Mouse (Mus musculus) hindbrain, embryonic 14.5 days (tissue): ENCODE results near the gene Nt5c. TPM values are rescaled to one million over a fixed set of nuclear protein-coding genes. Genes with fewer than 3 reads are reported as not detected.
A peak's percentile ranks its signal among the peaks of the same experiment; 100 is the strongest.

Experiments used
- ATAC-seq: fragments of 200-750 bp; cut with Nextera tagmentation; 2 replicates; pipeline ENCODE4 v1.8.0; 2017; ENCODE audit warnings: moderate number of reproducible peaks, mild to moderate bottlenecking, moderate TSS enrichment, moderate library complexity; ENCODE audit not compliant: low FRiP score
- DNase-seq: peaks from one replicate; pipeline ENCODE4 v3.0.0-alpha.2; 2015; ENCODE audit warnings: low spot score
- H3K27ac ChIP-seq: fragments of 300-500 bp; sonication (generic); 2 replicates; pipeline ENCODE4 v1.5.1; 2014; ENCODE audit warnings: mild to moderate bottlenecking, moderate library complexity
- H3K27me3 ChIP-seq: fragments of 300-500 bp; sonication (generic); 2 replicates; pipeline ENCODE4 v1.6.1; 2014; ENCODE audit warnings: mild to moderate bottlenecking, low read length, mixed read lengths; ENCODE audit not compliant: control insufficient read depth, insufficient read depth
- H3K36me3 ChIP-seq: fragments of 300-500 bp; sonication (generic); replicated peaks from 2 replicates; pipeline ENCODE4 v1.6.1; 2014; ENCODE audit not compliant: control insufficient read depth, insufficient read depth
- H3K4me1 ChIP-seq: fragments of 300-500 bp; sonication (generic); replicated peaks from 2 replicates; pipeline ENCODE4 v1.6.1; 2014; ENCODE audit warnings: antibody characterized with exemption, low read length, mixed read lengths; ENCODE audit not compliant: control insufficient read depth, insufficient read depth
- H3K4me2 ChIP-seq: fragments of 300-500 bp; sonication (generic); replicated peaks from 2 replicates; pipeline ENCODE4 v1.6.1; 2014; ENCODE audit warnings: mild to moderate bottlenecking, moderate library complexity
- H3K4me3 ChIP-seq: fragments of 300-500 bp; sonication (generic); replicated peaks from 2 replicates; pipeline ENCODE4 v1.5.1; 2014; ENCODE audit warnings: mild to moderate bottlenecking, low read length
- H3K9ac ChIP-seq: fragments of 300-500 bp; sonication (generic); 2 replicates; pipeline ENCODE4 v1.6.1; 2014
- H3K9me3 ChIP-seq: fragments of 300-500 bp; sonication (generic); 2 replicates; pipeline ENCODE4 v1.6.1; 2016; ENCODE audit warnings: low read length; ENCODE audit not compliant: control insufficient read depth
- WGBS: fragments of 180-500 bp; shearing (Covaris S2); extraction: QIAGEN DNeasy Blood & Tissue Kit; methylation state at CpG from one replicate; pipeline ENCODE4 v1.1.7; 2014; 5-methylcytosine and 5-hydroxymethylcytosine counted together
- polyA plus RNA-seq: library from polyadenylated mRNA; unstranded; fragments of >200 nt; fragmentation: Nextera tagmentation; extraction: Ambion mirVana; gene quantifications from 2 replicates; pipeline ENCODE4 v1.2.1, GENCODE M21; 2014

Gene Nt5c
- polyA plus RNA-seq, 1 experiment from 2014 or later = 98.0 TPM

- Histone ChIP-seq H3K9ac (peak overlapping the region; percentile 70), H3K36me3 (peaks cover 33% of the 10 kb centered on the region), H3K27me3 (no peaks in the 10 kb centered on the region), H3K4me2 (peak overlapping the region; percentile 58), H3K9me3 (no peaks in the 10 kb centered on the region), H3K27ac (peak overlapping the region; percentile 20; the same call in 1 of the 2 replicates), H3K4me1 (peaks cover 16% of the 10 kb centered on the region), H3K4me3 (peak overlapping the region; percentile 59)
- ATAC-seq = no peak
- WGBS = 45% methylated on average over 6 of the region's 6 CpGs
- DNase-seq = no peak
Observed at GRCm38 (mm10) chr11:115492387-115492786, 725 bp upstream of the Nt5c start.

- no peak for DNase-seq
- Histone ChIP-seq H3K9me3 (no peaks in the 10 kb centered on the region), H3K9ac (peak overlapping the region; percentile 70), H3K4me1 (peaks cover 16% of the 10 kb centered on the region), H3K27ac (peak overlapping the region; percentile 84), H3K4me3 (peak overlapping the region; percentile 59), H3K4me2 (peak overlapping the region; percentile 58), H3K36me3 (peaks cover 26% of the 10 kb centered on the region), H3K27me3 (no peaks in the 10 kb centered on the region)
- peak; percentile 39 for ATAC-seq
- 24% methylated on average over 25 of the region's 25 CpGs for whole genome bisulfite sequencing
Observed at GRCm38 (mm10) chr11:115490441-115491355, 964 bp downstream of the Nt5c start.

- H3K4me3 ChIP-seq = no peak overlapping the region
- no peaks in the 10 kb centered on the region for H3K9me3 ChIP-seq
- ATAC-seq = no peak
- peaks cover 26% of the 10 kb centered on the region for H3K36me3 ChIP-seq
- H3K4me1 ChIP-seq = peaks cover 16% of the 10 kb centered on the region
- WGBS = 93% methylated on average over 19 of the region's 19 CpGs
- no peak overlapping the region for H3K4me2 ChIP-seq
- H3K27ac ChIP-seq = no peak overlapping the region
- H3K9ac ChIP-seq = no peak overlapping the region
- H3K27me3 ChIP-seq = no peaks in the 10 kb centered on the region
- DNase-seq = no peak
Observed at GRCm38 (mm10) chr11:115488551-115489104, 3.0 kb downstream of the Nt5c start.

GRCm38 (mm10) chr11:115485155-115485554, 6.5 kb downstream of the Nt5c start:
- no peak overlapping the region for H3K27ac ChIP-seq
- peaks cover 33% of the 10 kb centered on the region for H3K36me3 ChIP-seq
- ATAC-seq = no peak
- no peak overlapping the region for H3K9ac ChIP-seq
- no peak overlapping the region for H3K4me3 ChIP-seq
- WGBS = 39% methylated on average over 12 of the region's 12 CpGs
- H3K4me2 ChIP-seq = no peak overlapping the region
- no peak for DNase-seq
- no peaks in the 10 kb centered on the region for H3K9me3 ChIP-seq
- H3K4me1 ChIP-seq = no peaks in the 10 kb centered on the region
- no peaks in the 10 kb centered on the region for H3K27me3 ChIP-seq

- peaks cover 20% of the 10 kb centered on the region for H3K36me3 ChIP-seq
- H3K27ac ChIP-seq = no peak overlapping the region
- 20% methylated on average over 6 of the region's 6 CpGs for WGBS
- no peaks in the 10 kb centered on the region for H3K4me1 ChIP-seq
- no peaks in the 10 kb centered on the region for H3K27me3 ChIP-seq
- H3K4me2 ChIP-seq = no peak overlapping the region
- no peak overlapping the region for H3K9ac ChIP-seq
- no peak; the same call in 1 of the 2 replicates for ATAC-seq
- no peaks in the 10 kb centered on the region for H3K9me3 ChIP-seq
- no peak overlapping the region for H3K4me3 ChIP-seq
- DNase-seq = peak; percentile 91
Observed at GRCm38 (mm10) chr11:115483726-115484125, 7.9 kb downstream of the Nt5c start.

GRCm38 (mm10) chr11:115483278-115483677, 8.4 kb downstream of the Nt5c start:
- WGBS = 70% methylated on average over 11 of the region's 11 CpGs
- H3K9me3 ChIP-seq = no peaks in the 10 kb centered on the region
- H3K9ac ChIP-seq = no peak overlapping the region
- no peak overlapping the region for H3K27ac ChIP-seq
- H3K4me1 ChIP-seq = no peaks in the 10 kb centered on the region
- H3K27me3 ChIP-seq = no peaks in the 10 kb centered on the region
- no peak overlapping the region for H3K4me2 ChIP-seq
- DNase-seq (no peak), ATAC-seq (no peak)
- no peak overlapping the region for H3K4me3 ChIP-seq
- peaks cover 16% of the 10 kb centered on the region; the same call in 1 of the 2 replicates for H3K36me3 ChIP-seq

- H3K4me2 ChIP-seq = no peak overlapping the region
- H3K27ac ChIP-seq = no peak overlapping the region
- peaks cover 15% of the 10 kb centered on the region; the same call in 1 of the 2 replicates for H3K36me3 ChIP-seq
- H3K27me3 ChIP-seq = no peaks in the 10 kb centered on the region
- no peak for ATAC-seq
- 86% methylated on average over 6 of the region's 6 CpGs for WGBS
- H3K9ac ChIP-seq = no peak overlapping the region
- DNase-seq = no peak
- H3K9me3 ChIP-seq = no peaks in the 10 kb centered on the region
- H3K4me1 ChIP-seq = peaks cover 8% of the 10 kb centered on the region
- no peak overlapping the region for H3K4me3 ChIP-seq
Observed at GRCm38 (mm10) chr11:115481553-115482259, 10.0 kb downstream of the Nt5c start.

- no peak overlapping the region for H3K27ac ChIP-seq
- DNase-seq = no peak
- H3K4me3 ChIP-seq = no peak overlapping the region
- no peaks in the 10 kb centered on the region for H3K27me3 ChIP-seq
- 89% methylated on average over 9 of the region's 9 CpGs for WGBS
- H3K9me3 ChIP-seq = no peaks in the 10 kb centered on the region
- no peak overlapping the region for H3K4me2 ChIP-seq
- H3K9ac ChIP-seq = no peak overlapping the region
- H3K36me3 ChIP-seq = peaks cover 11% of the 10 kb centered on the region; the same call in 1 of the 2 replicates
- ATAC-seq = no peak
- peaks cover 28% of the 10 kb centered on the region for H3K4me1 ChIP-seq
Observed at GRCm38 (mm10) chr11:115478296-115478938, 13.2 kb downstream of the Nt5c start.
